Mouse (Mus musculus) MEL (cell line): ENCODE results near the gene Rpl15. TPM values are rescaled to one million over a fixed set of nuclear protein-coding genes. Genes with fewer than 3 reads are reported as not detected.

Experiments
- DNase-seq: peaks from one replicate; pipeline ENCODE4 v3.0.0; 2011; ENCODE audit warnings: low read depth, low spot score
- H3K27ac ChIP-seq: 2 replicates; pipeline ENCODE4 v1.5.1; 2012; ENCODE audit warnings: low read depth, mild to moderate bottlenecking, control low read depth, low read length, moderate library complexity; ENCODE audit not compliant: control insufficient read depth
- H3K27me3 ChIP-seq, 2 experiments: fragments of 150-350 bp in 1 of 2; sonication (generic) in 1 of 2; 2 replicates each; pipeline ENCODE4 v1.6.1; 2012; ENCODE audit warnings: low read length in 2 of 2, mild to moderate bottlenecking in 2 of 2, improper control_type of control experiment in 1 of 2, moderate library complexity in 1 of 2; ENCODE audit not compliant: insufficient read depth in 2 of 2, control insufficient read depth in 1 of 2
- H3K36me3 ChIP-seq, 2 experiments: 2 replicates each; pipeline ENCODE4 v1.6.1; 2012 to 2014; ENCODE audit warnings: low read length in 2 of 2, improper control_type of control experiment in 1 of 2, inconsistent platforms in 1 of 2, mild to moderate bottlenecking in 1 of 2; ENCODE audit not compliant: insufficient read depth in 2 of 2, control insufficient read depth in 1 of 2
- H3K4me1 ChIP-seq, 2 experiments: fragments of 150-350 bp in 1 of 2; sonication (generic) in 1 of 2; 2 replicates each; pipeline ENCODE4 v1.6.1; 2012; ENCODE audit warnings: low read length in 2 of 2, improper control_type of control experiment in 1 of 2, mild to moderate bottlenecking in 1 of 2; ENCODE audit not compliant: insufficient read depth in 2 of 2, control insufficient read depth in 1 of 2
- H3K4me3 ChIP-seq, 2 experiments: fragments of 150-350 bp in 1 of 2; sonication (generic) in 1 of 2; 2 replicates each; pipeline ENCODE4 v1.5.1; 2012; ENCODE audit warnings: low read depth in 2 of 2, low read length in 2 of 2, mild to moderate bottlenecking in 2 of 2, moderate library complexity in 2 of 2, control low read depth in 1 of 2, improper control_type of control experiment in 1 of 2; ENCODE audit not compliant: control insufficient read depth in 1 of 2, insufficient read depth in 1 of 2
- H3K79me2 ChIP-seq: 2 replicates; pipeline ENCODE4 v1.6.1; 2012; ENCODE audit warnings: mild to moderate bottlenecking, low read length, moderate library complexity; ENCODE audit not compliant: control insufficient read depth, poor library complexity, insufficient read depth
- H3K9ac ChIP-seq: 2 replicates; pipeline ENCODE4 v1.6.1; 2012; ENCODE audit warnings: low read depth, mild to moderate bottlenecking, control low read depth, low read length, moderate library complexity; ENCODE audit not compliant: control insufficient read depth, poor library complexity, severe bottlenecking
- H3K9me3 ChIP-seq: fragments of 150-350 bp; sonication (generic); replicated peaks from 2 replicates; pipeline ENCODE4 v1.6.1; 2012; ENCODE audit warnings: mild to moderate bottlenecking, low read length, improper control_type of control experiment, moderate library complexity; ENCODE audit not compliant: insufficient read depth
- BHLHE40 ChIP-seq: IDR thresholded peaks from 2 replicates; pipeline ENCODE4 v1.6.1; 2012; ENCODE audit warnings: low read depth, mild to moderate bottlenecking, inconsistent platforms, low read length, improper control_type of control experiment, borderline replicate concordance
- CHD1 ChIP-seq: IDR thresholded peaks from 2 replicates; pipeline ENCODE4 v1.6.1; 2012; ENCODE audit warnings: low read depth, mild to moderate bottlenecking, inconsistent platforms, low read length, improper control_type of control experiment
- CTCF ChIP-seq, 3 experiments: IDR thresholded peaks in 2 of 3; conservative IDR thresholded peaks in 1 of 3; 2 replicates each; pipeline ENCODE4 v1.5.1; 2011 to 2012; ENCODE audit warnings: low read length in 3 of 3, low read depth in 2 of 3, mild to moderate bottlenecking in 2 of 3, improper control_type of control experiment in 1 of 3, inconsistent platforms in 1 of 3, mixed read lengths in 1 of 3, moderate library complexity in 1 of 3; ENCODE audit not compliant: control insufficient read depth in 1 of 3, insufficient read depth in 1 of 3, poor library complexity in 1 of 3, severe bottlenecking in 1 of 3
- E2F4 ChIP-seq: IDR thresholded peaks from 2 replicates; pipeline ENCODE4 v1.6.1; 2011; ENCODE audit warnings: low read depth, low read length, improper control_type of control experiment, borderline replicate concordance
- ELF1 ChIP-seq: IDR thresholded peaks from 2 replicates; pipeline ENCODE4 v1.6.1; 2014; ENCODE audit warnings: low read depth, mild to moderate bottlenecking, inconsistent platforms, low read length, improper control_type of control experiment, moderate library complexity
- EP300 ChIP-seq, 2 experiments: IDR thresholded peaks; 2 replicates each; pipeline ENCODE4 v1.6.1; 2011; ENCODE audit warnings: improper control_type of control experiment in 2 of 2, low read length in 2 of 2, low read depth in 1 of 2, mild to moderate bottlenecking in 1 of 2
- HCFC1 ChIP-seq: IDR thresholded peaks from 2 replicates; pipeline ENCODE4 v1.6.1; 2012; ENCODE audit warnings: low read depth, mild to moderate bottlenecking, inconsistent platforms, low read length, improper control_type of control experiment, moderate library complexity
- JUND ChIP-seq: IDR thresholded peaks from 2 replicates; pipeline ENCODE4 v1.6.1; 2011; ENCODE audit warnings: low read depth, mild to moderate bottlenecking, improper control_type of control experiment, low read length
- KAT2A ChIP-seq: conservative IDR thresholded peaks from 2 replicates; pipeline ENCODE4 v1.6.1; 2012; ENCODE audit warnings: low read depth, low read length, improper control_type of control experiment, inconsistent platforms
- MAFK ChIP-seq: IDR thresholded peaks from 2 replicates; pipeline ENCODE4 v1.6.1; 2011; ENCODE audit warnings: low read depth, mild to moderate bottlenecking, low read length, improper control_type of control experiment, borderline replicate concordance
- MAX ChIP-seq: IDR thresholded peaks from 2 replicates; pipeline ENCODE4 v1.6.1; 2011; ENCODE audit warnings: low read length, improper control_type of control experiment
- MAZ ChIP-seq: IDR thresholded peaks from 2 replicates; pipeline ENCODE4 v1.6.1; 2012; ENCODE audit warnings: low read depth, mild to moderate bottlenecking, inconsistent platforms, low read length, improper control_type of control experiment
- MEF2A ChIP-seq: IDR thresholded peaks from 2 replicates; pipeline ENCODE4 v1.6.1; 2014; ENCODE audit warnings: low read depth, mild to moderate bottlenecking, inconsistent platforms, low read length, improper control_type of control experiment; ENCODE audit not compliant: poor library complexity, insufficient replicate concordance, severe bottlenecking; ENCODE audit errors: extremely low read depth
- MXI1 ChIP-seq: IDR thresholded peaks from 2 replicates; pipeline ENCODE4 v1.6.1; 2011; ENCODE audit warnings: mild to moderate bottlenecking, low read depth, low read length, improper control_type of control experiment
- RAD21 ChIP-seq: IDR thresholded peaks from 2 replicates; pipeline ENCODE4 v1.6.1; 2011; ENCODE audit warnings: mild to moderate bottlenecking, low read depth, low read length, improper control_type of control experiment
- SMC3 ChIP-seq: IDR thresholded peaks from 2 replicates; pipeline ENCODE4 v1.6.1; 2011; ENCODE audit warnings: low read depth, low read length, improper control_type of control experiment
- TCF12 ChIP-seq: IDR thresholded peaks from 2 replicates; pipeline ENCODE4 v1.6.1; 2014; ENCODE audit warnings: low read depth, mild to moderate bottlenecking, inconsistent platforms, low read length, improper control_type of control experiment, moderate library complexity
- UBTF ChIP-seq: IDR thresholded peaks from 2 replicates; pipeline ENCODE4 v1.6.1; 2012; ENCODE audit warnings: low read depth, mild to moderate bottlenecking, inconsistent platforms, low read length, improper control_type of control experiment, moderate library complexity, borderline replicate concordance; ENCODE audit not compliant: insufficient read depth
- ZC3H11A ChIP-seq: IDR thresholded peaks from 2 replicates; pipeline ENCODE4 v1.6.1; 2012; ENCODE audit warnings: low read depth, mild to moderate bottlenecking, inconsistent platforms, low read length, improper control_type of control experiment
- ZKSCAN1 ChIP-seq: IDR thresholded peaks from 2 replicates; pipeline ENCODE4 v1.6.1; 2012; ENCODE audit warnings: low read depth, mild to moderate bottlenecking, inconsistent platforms, low read length, improper control_type of control experiment, moderate library complexity
- ZNF384 ChIP-seq: IDR thresholded peaks from 2 replicates; pipeline ENCODE4 v1.6.1; 2012; ENCODE audit warnings: low read depth, mild to moderate bottlenecking, inconsistent platforms, low read length, improper control_type of control experiment
- polyA plus RNA-seq, 2 experiments: library from polyadenylated mRNA; stranded (reverse) in 1 of 2; unstranded in 1 of 2; fragments of >175 nt in 1 of 2; fragments of >200 nt in 1 of 2; gene quantifications; 2 replicates each; pipeline versions ENCODE4 v1.2.1 to v1.2.4; 2012; ENCODE audit warnings: low replicate concordance in 2 of 2, low read depth in 1 of 2; ENCODE audit not compliant: insufficient read length in 2 of 2, insufficient read depth in 1 of 2, missing spikeins in 1 of 2
- total RNA-seq: library from RNA; depleted of rRNA; stranded (reverse); fragments of 300-350 nt; gene quantifications from 2 replicates; pipeline ENCODE4 v1.2.3, GENCODE M21; 2012

The Rpl15 gene
- total and polyA plus RNA-seq, 3 experiments, result 99.6 to 1,810 (median 885) TPM

- Histone ChIP-seq H3K9me3 (no peaks in the 10 kb centered on the region), H3K4me3 (no peak overlapping the region), H3K36me3 (peaks cover 8 to 21% of the 10 kb centered on the region in 2 experiments), H3K4me1 (peaks cover 7 to 8% of the 10 kb centered on the region in 2 experiments; a peak in 3 of 4 replicates), H3K79me2 (peaks cover 5% of the 10 kb centered on the region), H3K27ac (no peak overlapping the region), H3K9ac (no peak overlapping the region), H3K27me3 (no peaks in the 10 kb centered on the region)
- TF ChIP-seq MAX (no peak), ZKSCAN1 (no peak), MAFK (no peak), CTCF (IDR thresholded peaks at IDR 0.05 in 2 of 3, conservative IDR thresholded peaks at IDR 0.05 in 1 of 3; ENCODE audit: control insufficient read depth in 1 of 3, insufficient read depth in 1 of 3, low read depth in 2 of 3, low read length in 3 of 3, poor library complexity in 1 of 3, severe bottlenecking in 1 of 3) (no peak), CHD1 (no peak), MEF2A (no peak), E2F4 (no peak), BHLHE40 (no peak), MAZ (no peak), UBTF (no peak), ZNF384 (no peak), SMC3 (no peak), JUND (no peak)
- no peak for DNase-seq
Measured at GRCm38 (mm10) chr14:18285476-18285875, 14.3 kb upstream of the Rpl15 start.

DNA sequence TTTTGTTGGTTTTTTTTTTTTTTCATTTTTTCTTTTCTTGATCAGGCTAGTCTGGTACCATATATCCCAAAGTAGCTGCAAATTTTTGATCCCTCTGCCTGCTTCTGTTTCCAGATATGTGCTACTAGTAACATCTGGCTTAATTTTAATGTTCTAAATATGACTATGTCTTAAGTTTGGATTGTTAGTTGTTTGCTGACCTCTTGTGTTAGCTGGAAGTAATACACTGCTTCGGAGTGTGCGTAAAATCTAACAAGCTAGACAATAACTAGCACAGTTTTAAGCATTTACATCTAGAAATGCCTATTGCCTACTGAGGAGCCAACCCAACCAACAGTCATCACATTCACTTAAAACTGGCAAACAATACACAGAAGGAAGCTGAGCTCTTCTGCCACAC lies 13.4 kb upstream of the Rpl15 start:
- Histone ChIP-seq H3K36me3 (peaks cover 11 to 14% of the 10 kb centered on the region in 2 experiments), H3K79me2 (peaks cover 5% of the 10 kb centered on the region), H3K4me3 (no peak overlapping the region), H3K9me3 (no peaks in the 10 kb centered on the region), H3K27ac (no peak overlapping the region), H3K9ac (no peak overlapping the region), H3K4me1 (peaks cover 0 to 8% of the 10 kb centered on the region in 2 experiments; a peak in 2 of 4 replicates), H3K27me3 (no peaks in the 10 kb centered on the region)
- peak; percentile 52 for DNase-seq
- TF ChIP-seq MAZ, result no peak
- TF ChIP-seq BHLHE40, result no peak
- TF ChIP-seq TCF12, result no peak
- TF ChIP-seq ELF1, result no peak
- TF ChIP-seq ZC3H11A, result 0 out of 2 replicates have a peak, but pooled peaks have one; percentile 10
- TF ChIP-seq EP300 (IDR thresholded peaks at IDR 0.05; ENCODE audit: low read depth in 1 of 2, low read length in 2 of 2), result no peak
- no peak for TF ChIP-seq HCFC1
- 0 out of 2 replicates have a peak, but pooled peaks have one; percentile 27 for TF ChIP-seq ZNF384
- no peak for TF ChIP-seq UBTF
- peak; percentile 45 for TF ChIP-seq RAD21
- TF ChIP-seq MXI1, result no peak
- peak; percentile 29; the same call in 1 of the 2 replicates for TF ChIP-seq SMC3
- TF ChIP-seq CTCF (IDR thresholded peaks at IDR 0.05 in 2 of 3, conservative IDR thresholded peaks at IDR 0.05 in 1 of 3; ENCODE audit: control insufficient read depth in 1 of 3, insufficient read depth in 1 of 3, low read depth in 2 of 3, low read length in 3 of 3, poor library complexity in 1 of 3, severe bottlenecking in 1 of 3), result peak in 2 of 3 experiments; percentile 31 to 42; a peak in 3 of 6 replicates
- no peak for TF ChIP-seq KAT2A
- no peak for TF ChIP-seq CHD1
